Mouse (Mus musculus) spleen, postnatal 14 days (tissue): ENCODE data around the gene Riok1.

ENCODE experiments used
- DNase-seq, 2 experiments: peaks; one replicate each; pipeline ENCODE4 v3.0.0; 2021 to 2022; ENCODE audit warnings: low spot score in 2 of 2

The Riok1 gene

DNA sequence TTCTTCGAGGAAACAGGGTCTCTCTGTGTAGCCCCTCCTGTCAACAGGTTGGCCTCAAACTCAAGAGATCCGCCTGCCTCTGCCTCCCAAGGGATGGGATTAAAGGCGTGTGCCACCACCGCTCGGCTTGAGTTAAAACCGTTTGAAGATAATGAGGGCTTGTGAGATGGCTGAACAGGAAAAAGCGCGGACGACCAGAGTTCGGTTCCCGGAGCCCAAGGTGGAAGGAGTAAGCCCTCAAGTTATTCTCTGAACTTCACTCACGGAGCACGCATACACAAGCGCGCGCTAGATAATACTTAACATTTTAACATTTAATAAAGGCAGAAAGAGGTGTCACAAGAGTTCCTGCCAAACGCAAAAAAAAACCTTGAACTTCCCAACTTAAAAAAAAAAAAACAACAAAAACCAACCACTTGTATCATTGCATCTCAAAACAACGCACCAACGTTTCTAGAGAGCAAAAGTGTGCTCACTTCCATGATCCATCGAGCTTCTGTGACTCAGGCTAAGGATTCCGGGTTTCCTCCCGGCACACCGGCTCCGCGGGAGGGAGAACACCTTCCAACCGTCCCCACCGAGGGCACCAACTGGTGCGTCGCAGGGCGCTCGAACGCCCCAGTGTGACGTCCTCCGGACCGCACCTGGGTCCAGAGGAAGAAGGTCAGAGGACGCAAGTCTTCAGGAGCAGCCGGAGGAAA lies at the start of gene Riok1:
Gene Riok1, plus strand, starts transcription at position 653 of the 701 bp plus-strand sequence.
- peak in 1 of 2 experiments; percentile 12 for DNase-seq

DNA sequence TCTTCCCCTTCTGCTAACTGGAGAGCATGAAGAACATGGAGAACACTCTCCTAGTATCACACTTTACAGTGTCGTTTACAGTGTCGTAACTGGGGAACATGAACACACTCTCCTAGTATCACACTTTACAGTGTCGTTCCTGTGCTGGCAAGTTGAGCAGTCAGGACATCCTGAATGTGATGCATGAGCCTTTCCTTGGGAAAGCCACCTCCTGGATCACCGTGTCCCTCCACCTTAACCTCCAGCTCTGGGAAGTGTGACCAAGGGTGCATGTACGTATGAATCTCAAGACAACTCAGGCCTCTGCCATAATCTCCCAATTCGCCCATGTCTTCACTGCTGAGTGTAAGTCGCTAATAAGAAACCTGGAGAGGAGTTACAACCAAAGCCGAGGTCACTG lies 47.1 kb upstream of the Riok1 start:
- DNase-seq: no peak

DNA sequence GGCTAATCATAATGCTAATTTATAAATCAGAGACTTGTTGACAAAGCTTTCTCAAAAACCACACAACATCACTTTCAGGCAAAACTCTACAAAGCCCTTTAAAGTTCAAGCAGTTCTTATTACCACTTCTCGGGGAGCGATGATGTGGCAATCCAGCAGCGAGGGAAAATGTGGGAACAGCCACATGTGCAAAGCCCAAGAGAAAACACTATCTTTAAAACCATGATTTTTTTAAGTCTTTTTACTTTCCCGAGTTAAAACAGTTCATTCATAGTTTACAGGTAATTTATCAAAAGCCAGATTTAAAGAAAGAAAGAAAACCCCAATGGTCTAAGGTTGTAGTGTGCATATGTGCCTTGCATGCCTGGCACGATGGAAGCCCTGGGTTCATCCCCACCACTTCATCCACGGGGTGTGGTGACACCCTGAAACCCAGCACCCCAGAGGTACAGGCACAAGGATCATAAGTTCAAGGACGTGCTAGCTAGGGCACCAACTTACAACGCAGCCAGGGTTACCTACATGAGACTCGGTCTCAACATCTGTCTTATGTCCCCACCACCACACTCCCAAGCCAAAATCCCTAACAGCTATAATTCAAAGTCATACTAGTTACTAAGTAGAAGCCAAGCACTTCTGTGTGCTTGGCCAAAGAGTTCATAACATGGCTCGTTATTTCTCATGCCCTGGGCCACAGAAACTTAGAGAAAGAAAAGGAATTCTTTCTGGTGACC lies 44.0 kb upstream of the Riok1 start:
- DNase-seq: no peak

DNA sequence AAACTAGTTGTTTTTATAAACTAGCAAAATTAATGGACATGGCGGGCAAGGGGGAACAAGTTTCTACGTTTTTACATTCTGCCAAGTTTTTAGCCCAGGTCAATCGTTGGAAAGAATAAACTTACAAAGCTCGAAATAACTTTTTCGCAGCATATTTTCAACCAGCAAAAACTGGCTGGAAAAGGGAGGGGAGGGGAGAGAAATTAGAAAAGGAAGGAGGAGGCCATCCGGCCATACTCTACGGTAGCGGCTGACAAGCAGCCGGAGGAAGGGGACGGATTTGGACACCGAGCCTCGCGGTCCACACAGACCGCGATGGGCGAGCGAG lies 43.5 kb upstream of the Riok1 start:
- DNase-seq: no peak

DNA sequence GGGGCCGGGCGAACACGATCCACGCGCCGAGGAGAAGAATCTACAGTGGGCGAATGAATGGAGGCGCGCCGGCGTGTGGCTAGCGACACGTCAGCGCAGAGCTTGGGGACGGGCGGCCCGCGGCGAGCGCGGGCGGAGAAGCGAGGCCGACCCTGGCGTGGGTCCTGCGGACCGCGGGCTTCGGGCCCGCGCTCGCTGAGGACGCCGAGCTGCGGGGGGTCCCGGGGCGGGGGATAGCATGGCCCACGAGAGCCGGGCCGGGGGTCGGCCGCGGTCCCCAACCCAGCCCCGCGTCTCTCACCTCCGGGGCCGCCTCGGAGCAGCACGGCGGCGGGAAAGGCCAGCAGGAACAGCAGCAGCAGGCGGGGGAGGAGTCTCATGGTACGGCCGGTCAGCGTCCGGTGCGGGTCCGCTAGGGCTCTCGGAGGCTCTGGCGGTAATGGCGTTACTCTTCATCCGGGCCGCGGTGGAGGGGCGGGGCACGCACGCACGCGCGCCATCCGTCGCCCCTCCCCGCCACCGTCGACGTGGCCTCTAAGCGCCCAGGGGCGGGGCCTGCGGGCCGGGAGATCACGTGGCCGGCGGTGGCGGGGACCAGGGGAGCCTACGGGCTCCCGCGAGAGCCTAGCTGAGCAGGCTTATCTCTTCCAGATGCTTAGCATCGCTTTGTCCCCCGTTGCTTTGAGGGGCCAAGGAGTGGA lies 42.9 kb upstream of the Riok1 start, which contains the start of gene Ssr1:
Gene Ssr1, minus strand, starts transcription at position 514 of the 701 bp plus-strand sequence.
- DNase-seq: peak; percentile 93 to 96

DNA sequence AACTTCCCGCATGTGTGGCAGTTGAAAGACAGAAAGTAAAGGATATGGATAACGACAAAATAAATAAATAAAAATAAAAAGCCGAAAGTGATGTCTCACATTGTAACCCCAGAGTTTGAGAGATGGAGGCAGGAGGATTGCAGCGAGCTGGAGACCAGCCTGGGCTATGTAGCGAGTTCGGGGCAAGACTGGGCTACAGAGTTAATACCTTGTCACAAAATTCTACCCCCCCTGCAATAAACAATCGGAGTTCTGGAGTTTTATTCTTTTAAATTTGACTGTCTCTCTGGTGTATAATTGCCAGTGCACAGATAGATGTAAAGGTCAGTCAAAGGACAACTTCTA lies 42.4 kb upstream of the Riok1 start:
- no peak for DNase-seq

DNA sequence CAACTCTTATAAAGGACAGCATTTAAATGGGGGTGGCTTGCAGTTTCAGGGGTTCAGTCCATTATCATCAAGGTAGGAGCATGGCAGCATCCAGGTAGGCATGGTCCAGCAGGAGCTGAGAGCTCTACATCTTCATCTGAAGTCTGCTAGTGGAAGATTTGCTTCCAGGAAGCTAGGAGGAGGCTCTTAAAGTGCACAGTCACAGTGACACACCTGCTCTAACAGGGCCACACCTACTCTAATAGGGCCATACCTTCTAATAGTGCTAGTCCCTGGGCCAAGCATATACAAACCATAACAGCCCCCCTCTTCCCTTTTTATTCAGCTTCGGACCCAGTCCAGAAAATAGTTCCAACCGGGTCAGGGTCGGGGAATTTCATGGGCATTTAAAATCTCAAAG lies 37.1 kb upstream of the Riok1 start:
- no peak for DNase-seq

DNA sequence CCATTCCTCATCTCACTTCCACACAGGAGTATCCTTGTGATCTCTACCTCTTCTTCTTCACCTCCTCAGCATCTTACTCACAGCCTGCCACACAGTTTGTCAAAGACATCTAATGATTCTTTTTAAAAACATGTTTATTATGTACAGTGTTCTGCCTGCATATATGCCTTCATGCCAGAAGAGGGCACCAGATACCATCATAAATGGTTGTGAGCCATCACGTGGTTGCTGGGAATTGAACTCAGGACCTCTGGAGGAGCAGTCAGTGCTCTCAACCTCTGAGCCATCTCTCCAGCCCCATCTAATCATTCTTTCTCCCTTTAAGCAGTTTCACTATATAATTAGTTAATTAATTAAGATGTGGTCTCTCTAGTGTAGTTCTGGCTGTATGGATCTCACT lies 34.3 kb upstream of the Riok1 start:
- DNase-seq: no peak

DNA sequence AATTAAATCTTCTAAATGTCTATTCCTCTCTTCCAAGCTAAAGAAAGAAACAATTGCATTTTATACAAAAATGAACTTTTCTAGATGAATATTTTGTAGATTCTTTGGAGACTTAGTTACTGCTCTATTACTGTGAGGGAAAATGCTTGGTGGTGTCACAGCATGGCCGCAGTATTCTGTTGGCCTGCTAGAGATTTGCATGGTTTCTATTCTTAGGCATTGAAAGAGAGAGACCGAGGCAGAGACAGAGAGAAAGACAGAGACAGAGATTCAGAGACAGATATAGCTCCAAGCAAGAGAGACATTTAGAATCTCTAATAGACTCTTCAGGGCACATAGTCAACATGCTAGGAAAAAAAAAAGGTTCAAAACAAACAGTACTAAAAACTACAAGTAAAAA lies 28.8 kb upstream of the Riok1 start:
- no peak for DNase-seq

DNA sequence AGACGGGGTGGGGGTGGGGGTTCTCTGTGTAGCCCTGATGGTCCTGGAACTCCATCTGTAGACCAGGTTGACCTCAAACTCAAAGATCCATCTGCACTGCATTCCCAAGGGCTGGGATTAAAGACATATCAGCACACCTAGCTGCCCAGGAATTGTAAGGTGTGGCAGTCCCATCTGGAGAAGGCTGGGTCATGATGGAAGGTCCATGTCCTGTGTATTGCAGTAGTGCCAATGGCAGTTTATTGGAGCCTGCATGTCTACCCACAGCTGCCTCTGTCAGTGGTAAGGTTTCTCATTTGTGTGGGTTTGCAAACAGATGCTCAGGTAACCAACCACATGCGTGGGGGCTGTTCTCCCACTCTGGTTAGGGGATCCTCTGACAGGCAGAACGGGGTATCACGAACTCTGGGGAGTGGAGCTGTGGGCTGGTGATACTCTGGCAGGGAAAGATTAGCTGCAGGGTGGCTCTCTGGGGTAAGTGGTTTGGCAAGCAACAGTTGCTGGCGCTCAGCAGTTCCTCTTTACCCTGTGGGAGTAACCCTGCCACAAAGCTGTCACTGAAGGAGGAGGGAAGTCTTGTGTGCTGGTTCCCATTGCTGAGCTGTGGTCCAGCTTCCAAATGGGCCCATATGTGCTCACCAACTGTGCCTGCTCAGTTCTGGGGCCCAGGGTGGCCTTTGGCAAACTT lies 26.9 kb upstream of the Riok1 start:
- DNase-seq: peak in 1 of 2 experiments; percentile 24

DNA sequence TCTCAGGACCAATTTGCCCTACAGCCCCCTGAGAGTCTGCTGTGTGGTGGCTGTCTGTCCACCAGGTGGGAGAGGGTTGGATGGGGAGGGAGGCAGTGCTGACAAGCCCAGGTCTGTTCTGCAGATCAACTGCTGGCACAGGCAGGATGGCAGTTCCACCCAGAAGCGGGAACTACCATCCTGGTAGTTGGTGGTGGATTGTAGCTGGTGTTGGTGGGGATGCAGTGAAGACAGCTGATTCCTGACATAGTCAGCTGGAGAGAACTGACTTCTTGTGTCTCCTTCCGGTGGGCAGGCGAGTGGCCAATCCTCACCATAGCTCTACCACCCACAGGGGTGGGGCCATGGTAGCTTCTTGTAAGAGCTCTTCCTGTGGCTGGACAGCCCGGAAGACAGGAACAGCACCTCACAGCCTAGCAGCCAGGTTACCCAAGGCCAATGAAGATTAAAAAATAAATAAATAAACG lies 26.3 kb upstream of the Riok1 start:
- DNase-seq: peak; percentile 13 to 24

DNA sequence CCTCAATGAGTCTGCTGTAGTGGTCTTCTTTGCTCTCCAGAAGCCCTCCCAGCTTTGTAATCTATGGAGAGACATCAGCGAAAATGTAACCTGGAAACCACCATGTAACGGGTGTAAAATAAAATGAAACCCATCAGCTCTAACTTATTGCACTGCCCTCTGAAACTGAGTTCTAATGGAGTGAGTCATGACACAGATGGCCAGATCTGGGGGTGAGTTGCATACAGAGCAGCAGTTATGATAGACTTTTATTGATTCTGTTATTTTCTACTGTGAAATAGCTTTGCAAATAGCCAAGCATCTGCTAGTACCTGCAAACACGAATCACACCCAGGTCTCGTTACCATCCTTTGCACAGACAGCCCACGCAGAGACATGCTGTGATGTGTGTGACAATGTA lies 24.4 kb upstream of the Riok1 start:
- DNase-seq: no peak

DNA sequence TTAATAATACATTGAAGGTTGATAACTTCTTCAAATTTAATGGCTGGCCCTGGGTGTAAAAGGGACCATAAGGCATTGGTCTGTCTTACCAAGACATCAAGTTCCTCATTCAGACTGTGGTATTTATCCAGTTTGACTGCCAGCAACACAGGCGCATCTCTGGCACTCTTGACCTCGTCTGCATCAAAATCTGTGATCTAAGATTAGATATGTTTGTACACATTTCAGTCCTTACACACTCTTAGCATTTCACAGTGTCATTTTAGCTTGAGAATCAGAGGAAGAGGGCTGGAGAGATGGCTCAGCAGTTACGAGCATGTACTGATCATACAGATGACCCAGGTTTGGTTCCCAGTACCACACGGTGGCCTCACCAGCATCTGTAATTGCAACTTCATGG lies 21.2 kb upstream of the Riok1 start:
- no peak for DNase-seq

DNA sequence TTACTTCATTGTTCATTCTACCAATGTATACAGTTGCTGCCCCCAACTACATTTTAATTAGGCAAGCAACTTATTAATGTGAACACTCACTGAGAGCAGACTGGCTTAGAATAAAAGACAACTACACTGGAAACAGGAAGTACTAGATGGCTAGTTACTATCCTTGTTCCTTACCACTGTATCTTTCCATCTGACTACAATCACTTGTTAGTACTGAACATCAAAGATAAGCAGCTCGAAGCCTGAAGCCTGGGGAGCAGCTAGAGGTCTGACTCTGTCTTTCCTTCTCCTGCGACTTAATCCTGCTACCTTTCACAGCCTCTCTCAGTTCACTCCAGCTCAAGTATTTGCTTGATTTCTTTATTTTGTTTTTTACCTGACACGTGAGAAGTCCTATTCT lies 18.0 kb upstream of the Riok1 start:
- no peak for DNase-seq

DNA sequence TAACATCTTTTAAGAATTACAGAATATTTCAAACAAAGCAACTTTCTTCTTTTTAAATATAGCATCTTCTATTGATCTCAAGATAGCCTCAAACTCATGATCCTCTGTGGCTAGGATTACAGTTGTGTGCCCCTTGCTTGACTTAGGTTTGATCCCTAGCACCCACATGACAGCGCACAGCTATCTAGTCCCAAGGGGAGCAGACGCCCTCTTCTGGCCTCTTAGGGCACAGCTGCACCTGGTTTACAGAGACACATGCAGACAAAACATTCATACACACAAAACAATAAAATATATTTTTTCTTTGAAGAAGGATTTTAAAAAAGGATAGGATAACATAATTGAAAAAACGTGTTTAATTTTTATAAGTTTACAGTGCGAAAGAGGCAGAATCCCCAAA lies 10.9 kb upstream of the Riok1 start:
- DNase-seq: peak in 1 of 2 experiments; percentile 17

DNA sequence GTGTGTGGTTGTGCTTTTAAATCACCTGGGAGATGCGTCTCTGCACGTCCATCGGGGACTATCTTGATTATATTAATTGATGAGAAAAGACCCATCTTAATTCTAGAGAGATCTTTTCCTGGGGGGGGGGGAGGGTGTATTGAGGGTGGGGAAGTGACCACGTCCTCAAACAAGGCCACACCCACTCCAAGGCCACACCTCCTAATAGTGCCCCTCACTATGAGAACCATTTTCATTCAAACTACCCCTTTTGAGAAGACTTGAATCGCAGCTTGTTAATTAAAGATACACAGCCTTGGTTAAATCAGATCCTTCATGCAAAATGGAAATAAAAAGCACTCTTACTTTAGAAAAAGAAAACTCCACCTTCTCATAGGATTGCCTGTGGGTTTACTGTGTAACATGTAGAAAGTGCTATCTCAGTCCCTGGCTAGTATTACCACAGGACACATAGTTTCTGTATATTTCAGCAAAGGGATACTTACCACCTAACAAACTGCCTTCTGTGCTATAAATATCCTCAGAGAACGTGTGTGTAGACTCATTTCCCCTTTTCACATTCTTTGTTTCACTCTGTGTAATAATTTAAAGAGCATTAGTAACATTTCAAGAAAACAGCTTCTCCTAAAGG lies 9.1 kb upstream of the Riok1 start:
- DNase-seq: no peak

DNA sequence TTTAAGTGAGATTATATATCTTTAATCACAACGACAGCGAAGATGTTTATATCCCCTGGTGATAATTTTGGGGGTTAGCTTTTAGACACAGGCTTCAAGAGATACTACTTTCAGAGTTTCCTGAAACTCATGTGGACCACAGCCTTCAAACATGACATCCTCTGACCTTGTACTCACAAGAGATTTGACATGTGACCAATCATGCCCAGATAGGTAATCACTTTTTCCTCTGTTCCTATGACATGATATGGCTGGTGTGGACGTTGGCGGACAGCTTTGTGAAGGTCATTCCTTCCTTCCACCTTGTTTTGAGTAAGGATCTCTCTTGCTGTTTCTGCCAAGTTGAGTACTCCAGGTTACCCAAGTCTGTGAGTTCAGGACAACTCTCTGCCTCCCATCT lies 8.4 kb upstream of the Riok1 start:
- DNase-seq: no peak

DNA sequence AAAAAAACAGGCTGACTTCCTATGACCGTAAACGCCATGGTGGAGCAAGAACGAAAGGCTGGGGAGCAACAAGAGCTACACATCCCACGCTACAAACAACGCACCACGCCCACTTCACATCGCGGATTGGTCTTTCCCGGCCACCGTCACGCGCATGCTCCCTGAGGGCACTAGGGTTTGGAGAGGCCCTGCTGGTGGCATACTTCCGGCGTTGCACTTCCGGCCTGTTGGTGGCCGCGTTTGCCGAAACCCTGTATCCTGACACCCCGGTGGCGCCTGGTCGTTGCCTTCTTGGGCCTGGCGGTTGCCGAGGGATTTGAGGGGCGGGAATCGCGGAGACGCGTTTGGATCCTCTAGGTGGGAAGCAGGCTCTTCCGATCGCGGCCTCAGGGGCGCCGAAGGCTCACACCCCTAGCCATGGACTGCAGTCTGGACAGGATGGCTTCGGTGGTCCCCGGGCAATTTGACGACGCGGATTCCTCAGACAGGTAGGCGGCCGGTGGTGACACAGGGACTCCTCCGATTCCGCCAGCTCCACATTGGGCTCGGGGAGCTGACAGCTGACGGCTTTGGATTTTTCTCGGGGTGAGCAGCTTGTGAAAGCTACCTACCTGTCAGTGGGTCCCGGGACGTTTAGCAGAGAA lies 371 bp downstream of the Riok1 start, which contains the start of gene Cage1:
Gene Cage1, minus strand, starts transcription at position 26 of the 644 bp plus-strand sequence.
- DNase-seq: peak; percentile 92 to 94

DNA sequence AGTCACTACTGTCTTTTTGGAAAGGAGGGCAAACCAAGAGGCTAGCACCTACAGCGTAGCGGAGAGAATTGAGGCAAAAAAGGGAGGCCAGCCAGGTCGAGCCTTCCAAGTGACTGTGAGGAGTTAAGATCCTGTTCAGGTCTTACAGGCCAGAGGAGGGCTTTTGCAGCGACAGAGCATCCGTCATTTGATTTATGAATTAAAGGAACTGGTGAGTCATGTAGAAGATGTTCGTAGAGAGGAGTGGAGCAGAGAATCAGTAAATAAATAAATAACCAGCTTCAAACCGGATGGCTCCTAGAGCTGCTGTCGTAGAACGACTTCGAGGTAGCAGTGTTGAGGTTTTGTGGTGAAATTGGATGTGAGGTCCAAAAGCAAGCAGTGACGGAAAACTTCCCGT lies 1.0 kb downstream of the Riok1 start:
- DNase-seq: no peak

DNA sequence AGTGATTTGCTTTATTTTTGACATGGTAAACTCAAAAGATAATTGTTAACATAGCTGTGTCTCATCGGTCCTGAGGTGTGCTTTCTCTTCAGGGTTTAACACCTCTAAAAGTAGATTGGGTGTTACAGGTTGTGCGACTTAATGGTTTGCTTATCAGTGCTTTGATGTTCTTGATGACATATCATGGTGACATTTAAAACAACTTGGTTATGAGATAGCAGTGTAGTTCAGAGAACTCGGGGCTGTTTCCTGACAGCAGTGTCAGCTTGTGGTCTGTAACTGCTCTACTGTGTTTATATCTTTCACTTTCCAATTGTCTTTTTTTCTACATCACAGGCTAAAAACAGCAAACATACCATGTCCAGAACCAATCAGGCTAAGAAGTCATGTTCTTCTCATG lies 13.1 kb downstream of the Riok1 start:
- DNase-seq: no peak

DNA sequence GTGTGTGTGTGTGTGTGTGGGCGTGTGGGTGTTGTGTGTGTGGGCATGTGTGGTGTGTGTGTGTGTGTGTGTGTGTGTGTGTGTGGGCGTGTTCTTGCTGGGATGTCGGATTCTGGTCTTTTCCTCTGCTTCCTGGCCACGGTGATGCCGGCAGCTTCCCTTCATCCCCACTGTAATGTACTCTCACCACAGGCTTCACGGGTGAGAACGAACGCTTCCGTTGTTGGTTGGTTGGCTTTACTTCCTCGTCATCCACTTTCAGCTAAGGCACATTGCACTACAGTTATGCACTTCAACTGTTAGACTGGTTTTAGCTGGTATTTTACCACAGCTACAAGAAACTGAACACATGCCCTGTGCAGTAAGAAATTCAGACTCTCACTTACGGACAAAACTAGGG lies 25.9 kb downstream of the Riok1 start:
- no peak for DNase-seq
